8 mouse cellular contexts compared by ENCODE assay signal in the genomic region with DNA sequence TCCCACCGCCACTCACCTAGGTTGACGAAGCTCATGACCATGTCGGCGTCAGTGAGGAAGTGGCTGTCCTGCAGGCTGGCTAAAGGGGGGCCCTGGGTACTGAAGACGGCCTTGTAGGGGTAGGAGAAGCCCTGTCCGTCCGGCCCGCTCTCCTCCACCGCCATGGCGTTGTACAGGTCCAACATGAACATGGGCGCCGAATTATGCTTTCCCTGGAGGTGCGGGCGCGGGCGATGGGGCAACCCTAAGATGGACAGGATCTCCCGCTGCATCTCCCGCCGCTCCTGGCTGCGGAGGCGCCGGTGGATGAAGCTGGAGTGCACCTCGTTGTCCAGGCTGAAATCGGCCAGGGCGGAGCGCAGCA. TPM values are rescaled to one million over a fixed set of nuclear protein-coding genes. Genes with fewer than 3 reads are reported as not detected.
A peak's percentile ranks its signal among the peaks of the same experiment; 100 is the strongest.
DNase-seq lines count a peak whose midpoint lies in the region; ATAC-seq lines count a peak whose summit lies in the region.

No protein-coding gene starts in this region.

- under 1% methylated on average over 26 of the region's 26 CpGs for WGBS in embryonic facial prominence, embryonic 10.5 days
- 0% methylated on average over 26 of the region's 26 CpGs for WGBS in hindbrain, embryonic 13.5 days
- under 1% methylated on average over 26 of the region's 26 CpGs for WGBS in midbrain, embryonic 11.5 days

- peaks cover 90% of the 10 kb centered on the region for H3K4me1 ChIP-seq in embryonic facial prominence, embryonic 10.5 days
- peaks cover 57% of the 10 kb centered on the region for H3K4me1 ChIP-seq in hindbrain, embryonic 13.5 days (replicated peaks)
- H3K4me1 ChIP-seq in midbrain, embryonic 11.5 days (ENCODE audit: control insufficient read depth, insufficient read depth, low read length), result peaks cover 49% of the 10 kb centered on the region

- peaks cover 98% of the 10 kb centered on the region for H3K27me3 ChIP-seq in embryonic facial prominence, embryonic 10.5 days (replicated peaks; ENCODE audit: low read depth, poor library complexity, severe bottlenecking)
- H3K27me3 ChIP-seq in hindbrain, embryonic 13.5 days, result peaks cover 97% of the 10 kb centered on the region
- H3K27me3 ChIP-seq in midbrain, embryonic 11.5 days (ENCODE audit: control insufficient read depth, insufficient read depth, low read length), result peaks cover 84% of the 10 kb centered on the region

- H3K36me3 ChIP-seq in embryonic facial prominence, embryonic 10.5 days (replicated peaks), result no peaks in the 10 kb centered on the region
- no peaks in the 10 kb centered on the region for H3K36me3 ChIP-seq in hindbrain, embryonic 13.5 days
- no peaks in the 10 kb centered on the region for H3K36me3 ChIP-seq in midbrain, embryonic 11.5 days (ENCODE audit: control insufficient read depth, insufficient read depth, low read length)

- no peaks in the 10 kb centered on the region for H3K9me3 ChIP-seq in embryonic facial prominence, embryonic 10.5 days
- H3K9me3 ChIP-seq in hindbrain, embryonic 13.5 days, result no peaks in the 10 kb centered on the region
- no peaks in the 10 kb centered on the region for H3K9me3 ChIP-seq in midbrain, embryonic 11.5 days (ENCODE audit: control insufficient read depth, low read length)

- ATAC-seq in hindbrain, embryonic 13.5 days (ENCODE audit: low FRiP score), result 0 out of 2 replicates have a peak, but pooled peaks have one; percentile 8
- no peak for ATAC-seq in midbrain, embryonic 11.5 days (ENCODE audit: low FRiP score)

- DNase-seq in kidney, adult 11 months, result peak; percentile 45
- DNase-seq in kidney, adult 9 months, result no peak
- peak; percentile 63 for DNase-seq in embryonic facial prominence, embryonic 10.5 days (ENCODE audit: low spot score)
- DNase-seq in midbrain, embryonic 11.5 days (ENCODE audit: low spot score, missing footprints), result no peak
- DNase-seq in left cerebral cortex, adult 11 months (ENCODE audit: low spot score), result no peak
- DNase-seq in frontal cortex, postnatal 36 days (ENCODE audit: low spot score in 2 of 2), result no peak
- no peak for DNase-seq in cerebellum, postnatal 14 days

- peak overlapping the region; percentile 86 for H3K4me2 ChIP-seq in hindbrain, embryonic 13.5 days
- peak overlapping the region; percentile 85 for H3K4me2 ChIP-seq in midbrain, embryonic 11.5 days

- H3K27ac ChIP-seq in embryonic facial prominence, embryonic 10.5 days (replicated peaks), result peak overlapping the region; percentile 81
- 0 out of 2 replicates have a peak overlapping the region, but pooled peaks have one; percentile 60 for H3K27ac ChIP-seq in hindbrain, embryonic 13.5 days
- H3K27ac ChIP-seq in midbrain, embryonic 11.5 days (ENCODE audit: low read depth, low read length), result no peak overlapping the region

- H3K4me3 ChIP-seq in embryonic facial prominence, embryonic 10.5 days, result peak overlapping the region; percentile 69
- peak overlapping the region; percentile 47 for H3K4me3 ChIP-seq in hindbrain, embryonic 13.5 days
- peak overlapping the region; percentile 40 for H3K4me3 ChIP-seq in midbrain, embryonic 11.5 days (ENCODE audit: low read depth, low read length)

- peak overlapping the region; percentile 68 for H3K9ac ChIP-seq in hindbrain, embryonic 13.5 days
- H3K9ac ChIP-seq in midbrain, embryonic 11.5 days (ENCODE audit: low read length), result peak overlapping the region; percentile 49

RNA-seq across cellular contexts. Expression of gene Bmp7, which starts 0.5 kb away (rescaled TPM):
- 19.8 and 20.9 TPM in 2 replicates for polyA plus RNA-seq in embryonic facial prominence, embryonic 10.5 days (2016; fragmentation: Nextera tagmentation; extraction: Ambion mirVana)
- 12.4 and 12.5 TPM in 2 replicates for polyA plus RNA-seq in hindbrain, embryonic 13.5 days (2015; fragmentation: Nextera tagmentation; extraction: Ambion mirVana)
- 17.3 and 20.2 TPM in 2 replicates for polyA plus RNA-seq in midbrain, embryonic 11.5 days (2014; fragmentation: Nextera tagmentation; extraction: Ambion mirVana)

RNA-seq across cellular contexts. Expression of gene Spo11, which starts 37.9 kb away (rescaled TPM):
- 0.26 and 0.46 TPM in 2 replicates for polyA plus RNA-seq in embryonic facial prominence, embryonic 10.5 days (2016; fragmentation: Nextera tagmentation; extraction: Ambion mirVana)
- 0.79 and 0.87 TPM in 2 replicates for polyA plus RNA-seq in hindbrain, embryonic 13.5 days (2015; fragmentation: Nextera tagmentation; extraction: Ambion mirVana)
- 0.25 and 0.26 TPM in 2 replicates for polyA plus RNA-seq in midbrain, embryonic 11.5 days (2014; fragmentation: Nextera tagmentation; extraction: Ambion mirVana)

Comparison
In these comparisons a context has a peak if more than half of its experiments do, and no peak if none do; other contexts are left out.
1. DNase-seq: peak in kidney, adult 11 months (single experiment) and embryonic facial prominence, embryonic 10.5 days (single experiment); none in kidney, adult 9 months (single experiment), midbrain, embryonic 11.5 days (single experiment), left cerebral cortex, adult 11 months (single experiment), frontal cortex, postnatal 36 days (0 of 2) and cerebellum, postnatal 14 days (0 of 2).
2. Peak in every context shown above with its lines, with median percentiles within 50 percentile points of each other: H3K4me3 ChIP-seq.